Mouse (Mus musculus) cerebellum, adult 2 months (tissue): ENCODE data around the gene Elk3. TPM values are rescaled to one million over a fixed set of nuclear protein-coding genes. Genes with fewer than 3 reads are reported as not detected.

Experiments used
- DNase-seq, 2 experiments: peaks; one replicate each; pipeline ENCODE4 v3.0.0; 2021
- H3K27ac ChIP-seq: fragments of 200-500 bp; 2 replicates; pipeline ENCODE4 v1.5.1; 2012; ENCODE audit warnings: low read length, control low read depth, inconsistent platforms; ENCODE audit not compliant: insufficient read depth
- H3K27me3 ChIP-seq: fragments of 200-500 bp; 2 replicates; pipeline ENCODE4 v1.6.1; 2012; ENCODE audit warnings: inconsistent platforms, mild to moderate bottlenecking, low read length, moderate library complexity; ENCODE audit not compliant: control insufficient read depth, insufficient read depth
- H3K4me1 ChIP-seq: fragments of 200-500 bp; 2 replicates; pipeline ENCODE4 v1.6.1; 2011; ENCODE audit warnings: low read length; ENCODE audit not compliant: control insufficient read depth, insufficient read depth
- H3K4me3 ChIP-seq: fragments of 200-500 bp; replicated peaks from 2 replicates; pipeline ENCODE3; 2011; ENCODE audit warnings: mild to moderate bottlenecking, low read depth, low read length, control low read depth; ENCODE audit not compliant: insufficient read depth
- CTCF ChIP-seq: fragments of 200-500 bp; IDR thresholded peaks from 2 replicates; pipeline ENCODE4 v1.5.1; 2011; ENCODE audit warnings: low read depth, mild to moderate bottlenecking, control low read depth, low read length, moderate library complexity, borderline replicate concordance; ENCODE audit not compliant: insufficient read depth
- POLR2A ChIP-seq: fragments of 200-500 bp; IDR thresholded peaks from 2 replicates; pipeline ENCODE4 v1.6.1; 2011; ENCODE audit warnings: low read length, control low read depth, borderline replicate concordance; ENCODE audit not compliant: insufficient read depth
- WGBS: fragments of 180-500 bp; shearing (Covaris S2); methylation state at CpG from one replicate; pipeline ENCODE4 v1.1.7; 2018; 5-methylcytosine and 5-hydroxymethylcytosine counted together
- polyA plus RNA-seq: library from polyadenylated mRNA; depleted of rRNA; stranded (reverse); fragments of >200 nt; gene quantifications from 2 replicates; pipeline ENCODE4 v1.2.3, GENCODE M21; 2012; rRNA removed

Elk3 gene
- polyA plus RNA-seq, 1 experiment = 5.9 TPM

GRCm38 (mm10) chr10:93214251-93214650, 96.7 kb downstream of the Elk3 start:
- Histone ChIP-seq H3K4me1 (peaks cover 22% of the 10 kb centered on the region), H3K27me3 (no peaks in the 10 kb centered on the region), H3K4me3 (no peak overlapping the region), H3K27ac (no peak overlapping the region; the same call in 1 of the 2 replicates)
- WGBS = 34% methylated on average over 4 of the region's 4 CpGs
- no peak for TF ChIP-seq POLR2A
- no peak for TF ChIP-seq CTCF
- DNase-seq = no peak

- no peak overlapping the region for H3K27ac ChIP-seq
- no peak for DNase-seq
- H3K4me3 ChIP-seq = no peak overlapping the region
- TF ChIP-seq POLR2A = no peak
- no peak for TF ChIP-seq CTCF
- H3K4me1 ChIP-seq = peaks cover 22% of the 10 kb centered on the region
- 79% methylated on average over 7 of the region's 7 CpGs for WGBS
- no peaks in the 10 kb centered on the region for H3K27me3 ChIP-seq
Measured at GRCm38 (mm10) chr10:93213339-93213738, 97.6 kb downstream of the Elk3 start.

DNA sequence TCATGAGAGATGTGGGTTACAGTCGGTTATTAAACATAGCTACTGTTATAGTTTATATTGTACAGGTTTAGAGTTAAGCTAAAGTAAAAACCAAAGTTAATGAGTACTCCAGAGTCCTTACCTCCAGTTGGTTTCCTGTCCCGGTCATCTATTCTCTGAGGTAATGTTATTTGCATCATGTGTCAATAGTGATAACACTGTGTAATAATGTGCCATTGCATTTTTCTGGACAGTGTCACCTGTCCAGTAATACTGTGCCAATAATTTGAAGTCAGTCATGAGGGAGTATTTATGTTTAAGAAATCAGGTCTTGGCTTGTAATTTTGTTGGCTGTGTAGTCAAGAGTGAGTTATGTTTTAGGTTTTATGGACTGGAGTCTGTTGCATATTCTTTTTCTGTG, 98.2 kb downstream of the Elk3 start:
- WGBS = 78% methylated on average over 2 of the region's 2 CpGs
- no peak overlapping the region for H3K27ac ChIP-seq
- TF ChIP-seq CTCF (no peak), POLR2A (no peak)
- peaks cover 26% of the 10 kb centered on the region for H3K4me1 ChIP-seq
- no peaks in the 10 kb centered on the region for H3K27me3 ChIP-seq
- no peak for DNase-seq
- no peak overlapping the region for H3K4me3 ChIP-seq

DNA sequence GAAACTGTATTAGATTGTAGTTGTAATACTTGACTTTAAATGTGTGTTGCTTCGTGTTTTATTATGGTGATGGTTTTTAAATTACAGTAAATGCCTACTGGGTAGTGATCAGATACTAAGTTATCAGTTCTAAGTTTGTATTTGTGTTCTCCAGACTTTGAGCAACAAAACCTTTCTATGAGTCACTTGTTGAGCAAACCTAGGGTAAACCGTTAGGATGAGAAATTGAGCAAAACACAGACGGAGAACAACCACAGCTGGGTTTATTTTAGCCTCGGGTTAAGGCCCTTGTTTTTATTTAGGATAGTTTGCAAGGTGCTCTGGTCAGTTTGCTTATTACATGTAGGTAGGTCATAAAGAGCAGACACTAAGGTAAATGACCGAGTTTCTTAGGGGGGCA, 103.8 kb downstream of the Elk3 start:
- 87% methylated on average over 5 of the region's 5 CpGs for WGBS
- Histone ChIP-seq H3K27ac (no peak overlapping the region), H3K4me3 (no peak overlapping the region), H3K27me3 (no peaks in the 10 kb centered on the region), H3K4me1 (peaks cover 18% of the 10 kb centered on the region; the same call in 1 of the 2 replicates)
- TF ChIP-seq POLR2A (no peak), CTCF (no peak)
- DNase-seq = no peak

DNA sequence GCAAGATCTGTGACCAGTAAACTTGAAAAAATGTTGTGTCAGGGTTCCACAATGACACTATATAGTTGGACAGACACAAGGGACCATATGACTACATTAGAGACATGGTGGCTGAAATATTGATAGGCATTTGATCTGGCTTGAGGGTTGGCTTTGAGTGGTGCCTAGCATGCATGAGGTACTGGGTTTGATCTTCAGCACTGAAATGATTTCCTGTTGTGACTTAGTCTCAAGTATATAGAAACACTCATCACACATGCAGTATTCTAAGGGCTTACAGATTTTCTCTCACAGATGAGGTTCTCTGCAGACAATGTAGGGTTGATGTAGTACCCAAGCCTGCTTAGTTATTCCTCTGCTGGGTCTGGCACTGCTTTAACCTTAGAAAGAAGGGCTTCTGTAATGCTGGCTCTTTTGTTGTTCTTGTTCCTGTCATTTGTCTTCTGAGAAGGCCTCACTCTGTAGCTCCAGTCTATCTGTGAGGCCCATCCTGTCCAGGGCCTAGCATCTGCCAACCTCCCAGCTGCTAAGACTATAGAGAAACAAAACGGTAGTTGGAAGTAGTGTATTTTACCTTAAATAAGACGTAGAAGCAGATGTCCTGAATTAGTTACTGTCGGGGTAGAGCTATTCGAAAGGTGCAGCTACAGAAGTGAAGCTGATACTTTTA, 105.5 kb downstream of the Elk3 start:
- peaks cover 17% of the 10 kb centered on the region for H3K4me1 ChIP-seq
- no peak for TF ChIP-seq CTCF
- no peak for TF ChIP-seq POLR2A
- DNase-seq = no peak
- 74% methylated on average over 4 of the region's 4 CpGs for WGBS
- no peak overlapping the region for H3K27ac ChIP-seq
- H3K27me3 ChIP-seq = no peaks in the 10 kb centered on the region
- H3K4me3 ChIP-seq = no peak overlapping the region

DNA sequence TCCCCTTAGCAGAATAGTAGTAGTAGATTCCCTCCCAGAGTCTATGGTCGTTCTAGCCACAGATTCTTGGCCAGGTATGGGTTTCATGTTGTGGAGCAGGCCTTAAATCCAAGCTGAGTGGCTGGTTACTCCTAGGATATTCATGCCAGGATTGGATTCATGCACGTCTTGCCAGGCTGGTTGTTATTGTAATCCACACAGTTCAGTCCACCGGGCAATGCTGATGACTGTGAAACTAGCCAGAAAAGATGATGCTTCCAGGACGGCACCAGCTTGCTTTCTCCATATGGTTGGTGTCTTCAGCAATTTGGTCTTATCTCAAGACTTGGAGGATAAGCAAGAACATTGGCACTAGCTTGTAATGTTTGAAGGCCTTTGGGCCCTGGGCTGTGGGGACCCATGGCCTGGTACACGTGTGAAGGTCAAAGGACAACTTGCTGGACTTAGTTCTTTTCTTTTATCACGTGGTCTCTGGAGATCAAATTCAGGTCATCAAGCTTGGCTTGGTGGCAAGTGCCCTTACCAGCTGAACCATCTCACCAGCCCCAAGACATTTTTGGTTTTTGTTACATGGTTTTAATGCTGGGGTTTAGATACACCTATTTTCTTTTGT, 109.0 kb downstream of the Elk3 start:
- no peak for TF ChIP-seq POLR2A
- TF ChIP-seq CTCF = no peak
- no peak overlapping the region for H3K4me3 ChIP-seq
- peaks cover 20% of the 10 kb centered on the region for H3K4me1 ChIP-seq
- H3K27me3 ChIP-seq = no peaks in the 10 kb centered on the region
- peak in 1 of 2 experiments; percentile 61 for DNase-seq
- peak overlapping the region; percentile 29 for H3K27ac ChIP-seq
- WGBS = 13% methylated on average over 6 of the region's 6 CpGs

GRCm38 (mm10) chr10:93198958-93199357, 112.0 kb downstream of the Elk3 start:
- 96% methylated on average over 3 of the region's 3 CpGs for WGBS

More at GRCm38 (mm10) chr10:93198958-93199357, 112.0 kb downstream of the Elk3 start:
- no peak overlapping the region for H3K4me3 ChIP-seq
- H3K27ac ChIP-seq = no peak overlapping the region
- H3K27me3 ChIP-seq = no peaks in the 10 kb centered on the region
- H3K4me1 ChIP-seq = peaks cover 27% of the 10 kb centered on the region
- TF ChIP-seq CTCF (no peak), POLR2A (no peak)
- no peak for DNase-seq

Other genes with a start within 250 kb of the Elk3 start
- 0.95 and 1.00 TPM in 2 replicates for gene Cfap54, start 229.5 kb downstream of the Elk3 start, polyA plus RNA-seq
- gene Cdk17, start 150.3 kb downstream of the Elk3 start, polyA plus RNA-seq = 63.1 and 79.1 TPM in 2 replicates
- 64.8 and 66.8 TPM in 2 replicates for gene Lta4h, start 142.3 kb upstream of the Elk3 start, polyA plus RNA-seq
- gene Hal, start 177.6 kb upstream of the Elk3 start, polyA plus RNA-seq = 0.05 and 0.18 TPM in 2 replicates
- not detected in 2 replicates for gene Amdhd1, start 228.9 kb upstream of the Elk3 start, polyA plus RNA-seq
- 0.03 TPM in 1 of 2 replicates, not detected in the other for gene Ccdc38, start 229.5 kb upstream of the Elk3 start, polyA plus RNA-seq